Mouse (Mus musculus) spleen, postnatal 10 days (tissue): Measurements from ENCODE around the gene Rnf157.

Experiments used
- DNase-seq, 2 experiments: peaks; one replicate each; pipeline ENCODE4 v3.0.0; 2021 to 2022; ENCODE audit warnings: low spot score in 2 of 2

The Rnf157 gene

DNA sequence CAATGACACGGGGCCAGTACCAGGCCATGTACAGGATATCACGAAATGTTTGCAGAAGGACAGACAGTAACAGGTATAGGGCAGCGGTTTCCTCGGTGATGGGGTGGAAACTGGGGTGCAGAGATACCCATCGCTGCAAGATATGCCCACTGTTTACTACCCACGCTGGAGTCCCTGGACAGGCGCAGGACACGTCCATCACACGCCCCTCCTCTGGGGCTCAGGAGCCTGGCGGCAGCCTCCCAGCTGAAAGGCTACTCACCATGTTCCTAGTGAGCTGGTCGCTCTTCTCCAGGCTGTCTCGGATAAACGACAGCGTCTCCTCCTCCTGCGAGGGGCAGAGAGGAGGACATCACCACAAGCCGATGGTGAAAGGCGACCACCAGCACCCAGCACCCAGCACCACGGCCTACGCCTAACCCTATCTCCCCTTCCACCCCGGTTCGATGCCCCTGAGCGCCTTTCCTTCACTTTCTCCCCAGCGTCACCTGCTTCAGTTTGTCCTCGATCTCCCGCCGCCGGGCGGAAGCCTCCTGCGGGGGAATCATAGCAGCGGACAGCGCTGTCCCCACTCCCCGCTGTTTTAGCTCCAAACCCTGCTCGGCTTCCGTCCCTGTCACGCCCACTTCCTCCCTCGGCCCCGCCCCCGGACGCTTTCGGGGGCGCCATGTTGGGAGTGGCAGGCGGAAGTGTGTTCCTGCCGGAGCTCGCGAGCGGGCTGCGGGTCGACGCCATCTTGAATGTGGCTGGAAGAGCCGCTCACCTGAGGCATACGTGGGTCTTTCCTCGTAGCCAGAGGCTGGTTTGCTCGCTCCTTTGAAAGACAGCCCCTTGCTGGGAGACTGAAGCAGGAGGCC is 106.5 kb downstream of the Rnf157 start:
- DNase-seq, result peak; percentile 93 to 97

DNA sequence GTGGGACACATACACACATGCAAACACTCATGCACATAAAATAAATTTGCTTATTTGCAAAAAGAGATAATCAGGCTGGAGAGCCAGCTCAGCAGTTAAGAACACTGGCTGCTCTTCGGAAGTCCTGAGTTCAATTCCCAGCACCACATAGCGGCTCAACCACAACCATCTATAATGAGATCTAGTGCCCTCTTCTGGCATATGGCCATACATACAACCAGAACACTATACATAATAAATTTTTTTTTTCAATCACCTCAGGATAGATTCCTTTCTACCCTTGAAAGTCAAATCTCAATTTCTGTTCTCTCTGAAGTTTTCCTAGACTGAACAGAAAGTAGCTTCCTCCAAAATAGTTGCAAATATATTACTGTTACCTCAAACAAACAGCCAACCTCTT is 107.4 kb downstream of the Rnf157 start:
- DNase-seq, result no peak

DNA sequence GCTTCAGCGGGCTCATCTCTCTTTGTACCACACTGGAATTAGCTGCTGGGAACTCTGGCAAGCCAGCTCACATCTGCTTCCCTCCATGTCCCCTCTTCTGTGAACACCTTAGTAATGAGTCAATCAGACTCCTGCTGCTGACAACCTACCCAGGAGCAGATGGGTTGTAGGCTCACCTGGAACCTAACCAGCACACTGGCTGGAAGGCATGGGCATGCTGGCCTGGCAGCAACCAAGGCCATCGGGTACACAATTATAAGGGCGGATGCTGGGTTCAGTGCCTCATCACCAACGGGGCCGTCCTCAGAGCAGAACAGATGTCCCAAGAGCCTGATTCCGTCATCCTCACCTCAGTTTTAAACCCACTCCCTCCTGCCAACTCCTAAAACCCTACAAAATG is 114.2 kb downstream of the Rnf157 start:
- no peak for DNase-seq

DNA sequence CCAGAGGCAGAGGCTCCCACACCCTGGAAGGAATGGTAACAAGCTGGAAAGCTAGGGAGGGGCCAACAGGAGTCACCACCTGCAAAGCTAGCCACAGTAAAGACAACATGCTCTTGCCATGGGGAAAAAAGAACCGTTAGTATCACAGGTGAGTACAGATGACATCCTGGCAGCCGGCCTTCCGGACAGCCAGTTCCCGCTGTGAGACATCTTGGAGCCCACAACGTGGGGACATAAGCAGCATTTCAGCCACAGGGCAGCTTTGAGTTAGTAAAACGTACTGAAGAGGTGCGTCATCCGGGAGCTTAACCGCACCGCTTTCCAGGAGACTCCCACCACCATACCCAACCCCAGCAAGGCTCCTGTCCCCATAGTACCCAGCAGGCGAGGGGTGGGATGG is 114.6 kb downstream of the Rnf157 start:
- no peak for DNase-seq

DNA sequence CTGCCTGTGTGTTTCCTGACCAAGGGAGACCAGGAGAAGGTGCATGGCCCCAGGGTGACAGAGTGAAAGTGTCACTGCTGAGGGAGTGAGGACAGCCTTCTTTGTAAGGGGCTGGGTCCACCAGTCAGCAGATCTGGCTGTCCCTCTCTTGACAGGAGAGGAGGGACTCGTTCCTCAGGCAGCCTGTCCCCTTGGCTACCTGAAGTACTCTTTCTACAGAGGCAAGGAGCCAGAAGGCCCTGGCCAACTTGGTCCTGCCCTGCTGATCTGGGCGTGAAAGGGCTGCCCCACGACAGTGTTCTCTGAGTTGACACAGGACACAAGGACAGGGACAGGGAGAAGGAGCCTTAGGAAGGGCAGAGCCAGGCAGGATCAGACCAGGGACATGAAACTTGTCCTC is 115.8 kb downstream of the Rnf157 start:
- no peak for DNase-seq

DNA sequence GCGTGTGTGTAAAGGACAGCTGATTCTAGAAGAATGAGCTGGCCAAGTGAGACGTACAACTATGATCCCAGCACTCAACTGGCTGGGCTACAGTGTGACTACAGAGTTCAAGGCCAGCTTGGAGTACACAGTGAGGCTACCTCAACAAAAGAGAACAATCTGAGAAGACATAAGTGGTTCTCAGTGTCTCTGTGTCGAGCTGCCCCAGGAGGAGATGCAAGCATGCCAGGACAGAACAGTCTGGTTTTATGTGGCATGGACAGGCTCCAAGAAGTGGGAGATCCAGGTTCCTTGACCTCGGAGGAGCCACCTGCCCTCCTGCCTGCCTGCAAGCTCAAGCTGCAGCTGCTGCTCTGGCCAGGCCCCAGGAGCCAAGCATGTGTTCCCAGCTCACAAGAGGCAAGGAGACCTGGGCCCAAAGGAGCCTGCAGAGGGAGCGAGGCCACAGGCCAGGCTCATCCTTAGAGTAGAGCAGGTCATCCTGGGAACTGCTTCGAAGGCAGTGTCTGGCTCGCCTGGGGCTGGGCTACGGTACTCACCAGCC is 116.6 kb downstream of the Rnf157 start:
- DNase-seq, result no peak

DNA sequence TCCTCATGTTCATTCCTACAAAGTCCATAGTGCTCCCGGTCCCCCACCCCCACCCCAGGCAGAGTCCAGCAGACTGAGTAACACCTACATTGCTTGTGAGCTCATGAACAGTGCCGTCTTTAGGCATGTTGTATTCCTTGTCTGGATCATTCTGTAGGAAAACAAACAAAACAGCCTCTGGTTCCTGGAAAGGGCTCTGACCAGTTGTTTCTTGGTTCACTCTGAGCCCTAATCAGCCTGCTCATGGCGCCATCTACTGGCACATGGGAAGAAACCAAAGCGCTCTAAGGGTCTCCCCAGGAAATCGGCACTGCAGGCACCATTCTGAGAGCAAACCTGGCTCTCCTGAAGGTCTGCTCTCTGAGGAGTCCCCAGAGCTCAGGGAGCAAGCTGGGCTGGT is 118.5 kb downstream of the Rnf157 start:
- DNase-seq, result peak in 1 of 2 experiments; percentile 67

DNA sequence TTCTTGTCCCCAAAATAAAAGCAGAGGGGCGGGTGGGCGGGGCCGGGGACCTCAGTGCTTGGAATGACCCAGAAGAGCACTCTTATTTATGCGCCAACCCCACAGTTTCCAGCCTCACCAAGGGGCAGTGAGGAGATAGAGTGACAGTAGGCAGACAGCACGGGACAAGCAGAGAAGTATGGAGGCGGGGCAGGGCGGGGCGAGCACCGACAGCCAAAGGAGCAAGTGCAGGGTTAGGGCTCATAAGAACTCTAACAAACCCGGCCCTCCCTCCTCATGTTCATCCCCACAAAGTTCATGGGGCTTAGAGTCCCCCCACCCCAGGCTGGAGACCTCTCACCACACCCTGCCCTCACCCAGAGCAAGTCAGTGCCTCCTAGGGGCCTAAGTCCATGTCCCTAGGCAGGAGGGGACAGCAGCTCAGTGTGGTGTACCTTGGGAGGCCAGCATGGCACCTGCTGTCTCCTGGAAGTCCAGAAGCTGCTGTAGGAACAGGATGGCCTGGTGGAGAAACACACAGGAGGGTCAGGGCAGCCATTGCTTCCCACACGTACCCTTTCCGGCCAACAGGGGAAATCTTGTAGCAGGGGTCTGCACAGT is 119.2 kb downstream of the Rnf157 start:
- DNase-seq, result no peak

DNA sequence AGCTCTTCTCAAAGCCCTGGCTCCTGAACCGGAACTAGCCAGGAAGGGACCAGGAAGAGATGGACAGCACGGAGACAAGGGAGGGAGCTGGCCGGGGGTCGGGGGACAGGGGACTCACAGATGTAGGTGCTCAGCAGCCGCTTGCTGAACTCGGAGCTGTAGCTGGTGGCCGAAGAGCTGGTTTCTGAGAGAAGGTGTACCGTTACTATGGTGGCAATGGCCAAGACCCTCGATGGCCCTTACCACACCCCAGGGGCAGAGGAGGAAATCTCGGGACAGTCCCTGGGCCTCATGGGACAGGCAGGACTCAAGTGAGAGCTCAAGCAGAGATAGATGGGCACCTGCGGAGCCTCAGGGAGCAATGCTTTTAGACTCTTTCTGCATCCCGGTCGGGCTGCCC is 120.4 kb downstream of the Rnf157 start:
- no peak for DNase-seq

DNA sequence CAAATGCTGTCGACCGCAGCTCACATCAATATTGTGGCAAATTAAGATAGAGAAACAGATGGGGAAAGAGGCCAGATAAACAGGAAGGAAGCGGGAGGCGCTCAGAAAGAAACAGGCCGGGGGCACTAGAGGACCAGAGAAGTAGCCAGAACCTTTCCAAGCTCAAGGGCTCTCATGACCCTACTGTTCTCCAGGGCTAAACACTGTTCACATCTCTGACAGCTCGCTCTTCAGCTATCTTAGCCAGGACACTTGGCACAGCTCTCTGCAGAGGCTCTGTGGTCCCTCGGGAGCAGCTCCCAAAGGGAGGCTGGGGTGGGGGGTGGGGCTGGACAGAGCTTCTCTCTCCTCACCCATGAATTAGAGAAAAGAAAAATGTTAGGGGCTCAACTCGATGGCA is 122.3 kb downstream of the Rnf157 start:
- DNase-seq, result no peak

DNA sequence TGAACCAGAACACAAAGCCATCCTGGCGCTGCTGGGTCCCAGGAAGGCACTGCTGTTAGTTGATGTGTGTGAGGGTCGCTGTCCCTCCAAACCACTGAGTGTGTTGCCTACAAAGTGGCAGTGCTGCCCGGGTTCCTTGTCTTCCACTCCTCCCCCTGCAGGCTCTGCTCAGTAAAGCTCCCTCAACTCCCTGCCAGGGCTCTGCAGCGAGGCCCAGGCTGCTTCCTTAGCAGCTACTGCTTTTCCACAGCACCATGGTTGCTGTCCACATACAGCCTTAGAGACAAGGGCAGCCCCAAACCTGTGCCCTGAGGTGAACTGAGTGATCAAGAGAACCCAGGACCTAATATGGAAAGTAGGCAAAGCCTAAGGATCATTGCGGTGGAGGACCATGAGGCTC is 125.5 kb downstream of the Rnf157 start:
- peak in 1 of 2 experiments; percentile 22 for DNase-seq
